Mouse (Mus musculus) lung, postnatal 14 days (tissue): ENCODE results near the gene Tfr2.

Source experiments
- DNase-seq: peaks from one replicate; pipeline ENCODE4 v3.0.0; 2021

Tfr2 gene

DNA sequence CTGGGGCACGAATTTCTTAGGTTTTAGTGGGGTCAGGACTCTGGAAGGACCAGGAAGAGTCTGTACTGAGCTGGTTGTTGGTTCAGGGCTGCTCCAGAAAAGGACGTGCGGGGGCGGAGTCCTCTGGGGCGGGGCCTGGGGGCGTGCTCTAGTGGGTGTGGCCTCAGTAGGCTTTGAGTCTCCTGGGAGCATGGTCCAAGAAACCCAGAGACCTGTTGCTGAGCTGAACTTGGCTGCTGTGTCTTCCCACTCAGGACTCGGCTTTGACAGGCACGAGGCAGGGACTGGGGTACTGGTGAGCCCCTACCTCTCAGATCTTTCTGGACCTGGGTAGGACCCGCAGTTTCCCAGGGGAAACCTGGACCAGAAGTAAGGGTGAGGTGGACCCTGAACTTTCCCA, at the start of gene Tfr2:
Gene Tfr2 (plus strand): TSS at position 176 of the 400 bp plus-strand sequence.
- DNase-seq, result peak; percentile 60

DNA sequence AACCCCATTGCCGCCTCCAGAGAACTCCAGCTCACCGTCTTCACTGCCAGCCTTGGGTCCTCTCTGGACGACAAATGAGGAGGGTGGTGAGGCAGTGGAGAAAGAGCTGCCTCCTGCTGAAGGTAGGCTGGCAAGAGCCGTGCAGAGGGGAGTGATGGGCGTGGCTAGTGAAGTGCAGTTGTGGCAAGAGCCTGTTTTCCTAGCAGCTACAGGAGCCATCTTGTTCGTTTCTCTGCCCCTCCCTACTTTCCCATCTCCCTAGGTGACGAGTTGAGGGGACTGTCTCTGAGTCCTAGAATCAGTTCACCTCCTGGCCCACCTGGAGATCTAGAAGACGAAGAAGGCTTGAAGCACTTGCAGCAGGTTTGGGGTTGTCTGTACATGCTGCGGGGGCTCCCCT, 47.8 kb upstream of the Tfr2 start:
- no peak for DNase-seq

DNA sequence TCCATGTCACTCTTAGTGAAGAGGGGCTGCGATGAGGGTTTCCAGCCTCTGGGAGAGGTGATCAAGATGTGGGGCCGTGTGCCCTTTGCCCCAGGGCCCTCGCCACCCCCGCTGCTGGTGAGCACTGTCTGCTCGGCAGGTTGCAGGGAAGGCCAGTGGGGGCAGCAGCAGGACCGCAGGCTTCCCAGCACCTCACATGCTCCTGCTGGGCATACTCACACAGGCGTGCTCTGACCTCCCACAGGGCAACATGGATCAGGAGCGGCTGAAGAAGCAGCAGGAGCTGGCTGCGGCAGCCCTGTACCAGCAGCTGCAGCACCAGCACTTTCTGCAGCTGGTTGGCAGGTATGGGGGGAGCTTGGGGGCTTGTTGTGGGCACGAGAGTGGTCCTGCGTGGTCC, 46.9 kb upstream of the Tfr2 start:
- no peak for DNase-seq

DNA sequence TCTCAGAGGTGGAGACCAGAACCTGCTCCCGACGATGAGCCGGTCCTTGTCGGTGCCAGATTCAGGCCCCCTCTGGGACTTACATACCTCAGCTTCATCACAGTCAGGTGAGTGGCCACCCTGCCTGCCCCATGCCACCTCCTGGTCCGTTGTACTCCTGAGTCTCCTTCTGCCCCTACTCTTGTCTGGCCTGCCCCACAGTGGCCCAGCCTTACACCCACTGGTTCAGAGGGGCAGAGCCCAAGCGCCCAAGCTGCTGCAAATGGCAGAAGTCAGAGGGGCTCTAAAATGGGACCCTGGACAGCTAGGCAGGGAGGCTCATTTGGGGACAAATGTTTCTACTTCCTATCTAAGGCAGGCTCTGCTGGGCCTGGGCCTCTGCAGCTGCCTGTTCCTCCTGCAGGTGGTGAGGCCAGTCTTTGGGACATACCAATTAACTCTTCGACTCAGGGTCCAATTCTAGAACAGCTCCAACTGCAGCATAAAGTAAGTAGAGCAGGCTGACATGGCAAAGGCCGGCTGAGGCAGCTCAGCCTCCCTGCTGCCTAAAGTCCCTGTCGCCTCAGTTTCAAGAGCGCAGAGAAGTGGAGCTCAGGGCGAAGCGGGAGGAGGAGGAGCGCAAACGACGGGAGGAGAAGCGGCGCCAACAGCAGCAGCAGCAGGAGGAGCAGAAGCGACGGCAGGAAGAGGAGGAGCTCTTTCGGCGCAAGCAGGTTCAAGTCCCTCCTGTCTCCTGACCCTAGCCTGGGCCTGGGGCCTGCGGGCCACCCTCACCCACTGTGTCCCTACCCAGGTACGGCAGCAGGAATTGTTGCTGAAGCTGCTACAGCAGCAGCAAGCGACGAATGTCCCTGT, 46.0 kb upstream of the Tfr2 start:
- DNase-seq, result no peak

DNA sequence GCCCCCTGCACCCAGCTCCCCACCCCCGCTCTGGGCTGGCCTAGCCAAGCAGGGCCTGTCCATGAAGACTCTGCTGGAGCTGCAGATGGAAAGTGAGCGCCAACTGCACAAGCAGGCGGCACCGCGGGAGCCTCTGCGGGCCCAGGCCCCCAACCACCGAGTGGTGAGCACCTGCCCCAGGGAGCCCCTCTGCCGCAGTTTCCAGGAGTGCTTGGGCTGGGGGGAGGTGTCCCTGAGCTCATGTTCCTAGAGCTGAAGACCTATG, 45.5 kb upstream of the Tfr2 start:
- DNase-seq, result no peak

DNA sequence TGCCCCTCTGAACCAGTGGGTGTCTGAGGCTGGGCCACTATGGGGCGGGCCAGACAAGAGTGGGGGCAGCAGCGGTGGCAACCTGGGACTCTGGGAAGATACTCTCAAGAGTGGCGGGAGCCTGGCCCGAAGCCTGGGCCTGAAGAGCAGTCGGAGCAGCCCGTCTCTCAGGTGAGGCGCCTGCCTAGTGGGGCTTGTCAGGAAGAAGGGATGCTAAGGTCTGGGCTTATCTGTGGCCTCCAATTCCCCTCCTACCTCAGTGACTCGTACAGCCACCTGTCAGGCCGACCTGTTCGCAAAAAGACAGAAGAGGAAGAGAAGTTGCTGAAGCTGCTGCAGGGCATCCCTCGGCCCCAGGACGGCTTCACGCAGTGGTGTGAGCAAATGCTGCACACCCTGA, 45.0 kb upstream of the Tfr2 start:
- DNase-seq, result no peak

DNA sequence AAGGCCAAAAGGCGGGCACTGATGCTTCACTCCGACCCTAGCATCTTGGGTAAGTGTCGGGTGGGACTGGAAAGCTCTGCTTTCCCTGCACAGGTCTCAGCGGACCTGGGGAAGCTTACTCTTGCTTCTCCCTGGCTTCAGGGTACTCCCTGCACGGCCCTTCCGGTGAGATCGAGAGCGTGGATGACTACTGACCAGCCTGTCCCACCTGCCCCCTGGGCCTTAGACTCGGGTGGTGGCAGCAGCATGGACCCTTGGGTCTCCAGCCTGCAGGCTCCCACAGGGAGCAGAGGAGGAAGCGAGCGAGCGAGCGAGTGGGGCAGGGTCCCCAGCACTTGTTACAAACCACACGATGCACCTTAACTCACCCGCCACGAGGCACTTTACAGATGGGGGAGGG, 44.1 kb upstream of the Tfr2 start:
- DNase-seq, result no peak

DNA sequence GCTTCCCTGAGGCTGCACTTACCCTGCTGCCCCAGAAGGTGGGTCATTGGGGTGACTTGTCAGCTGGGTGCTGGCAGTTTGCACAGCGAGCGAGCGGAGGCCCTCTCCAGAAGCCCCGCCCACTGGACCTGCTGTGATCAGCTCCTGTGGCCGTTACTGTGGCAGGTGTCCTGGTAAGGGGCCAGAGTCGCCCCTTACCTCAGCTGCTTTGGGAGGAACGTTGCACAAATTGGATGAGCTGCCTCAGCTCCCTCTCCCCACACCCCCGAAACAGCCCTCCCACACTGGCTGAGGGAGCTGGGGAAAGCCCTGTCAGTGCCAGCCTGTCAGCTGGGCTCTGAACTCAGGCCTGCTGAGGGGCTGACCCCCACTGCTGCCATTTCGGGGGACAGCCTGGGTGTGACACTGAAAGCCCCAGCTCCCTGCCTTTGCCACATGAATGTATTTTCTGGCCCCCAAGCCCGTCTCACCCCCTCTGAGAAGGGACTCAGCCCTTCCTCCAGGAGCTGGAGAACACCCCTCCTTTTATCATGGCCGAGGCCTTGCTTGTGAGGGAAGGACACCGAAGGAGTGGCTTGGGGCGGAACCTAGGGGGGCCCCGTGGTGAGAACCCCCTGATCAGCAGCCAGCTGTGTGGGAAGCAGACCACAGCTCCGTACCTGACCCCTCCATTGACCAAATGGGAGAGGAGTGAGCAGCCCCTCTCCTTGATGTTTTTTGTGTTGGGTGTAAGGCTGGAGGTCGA, 43.3 kb upstream of the Tfr2 start:
- DNase-seq, result peak; percentile 59

DNA sequence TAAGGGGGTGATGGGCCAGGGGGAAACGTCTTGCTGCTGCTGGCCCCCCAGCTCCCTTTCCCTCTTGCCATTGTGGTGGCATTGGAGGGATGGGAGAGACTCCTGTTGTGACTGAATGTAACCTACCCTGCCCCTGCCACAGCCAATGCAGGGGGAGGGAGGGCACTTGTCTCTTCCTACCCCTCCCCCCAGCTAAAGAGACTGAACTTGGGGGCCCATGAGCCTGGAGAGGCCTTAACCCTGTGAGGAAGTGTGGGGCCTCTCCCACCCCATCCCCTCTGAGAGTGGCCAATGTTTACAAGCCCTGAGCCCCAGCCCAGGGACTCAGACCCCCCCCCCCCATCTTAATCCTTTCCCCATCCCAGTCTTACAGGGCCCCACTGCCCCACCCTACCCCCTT, 42.2 kb upstream of the Tfr2 start:
- DNase-seq, result no peak

DNA sequence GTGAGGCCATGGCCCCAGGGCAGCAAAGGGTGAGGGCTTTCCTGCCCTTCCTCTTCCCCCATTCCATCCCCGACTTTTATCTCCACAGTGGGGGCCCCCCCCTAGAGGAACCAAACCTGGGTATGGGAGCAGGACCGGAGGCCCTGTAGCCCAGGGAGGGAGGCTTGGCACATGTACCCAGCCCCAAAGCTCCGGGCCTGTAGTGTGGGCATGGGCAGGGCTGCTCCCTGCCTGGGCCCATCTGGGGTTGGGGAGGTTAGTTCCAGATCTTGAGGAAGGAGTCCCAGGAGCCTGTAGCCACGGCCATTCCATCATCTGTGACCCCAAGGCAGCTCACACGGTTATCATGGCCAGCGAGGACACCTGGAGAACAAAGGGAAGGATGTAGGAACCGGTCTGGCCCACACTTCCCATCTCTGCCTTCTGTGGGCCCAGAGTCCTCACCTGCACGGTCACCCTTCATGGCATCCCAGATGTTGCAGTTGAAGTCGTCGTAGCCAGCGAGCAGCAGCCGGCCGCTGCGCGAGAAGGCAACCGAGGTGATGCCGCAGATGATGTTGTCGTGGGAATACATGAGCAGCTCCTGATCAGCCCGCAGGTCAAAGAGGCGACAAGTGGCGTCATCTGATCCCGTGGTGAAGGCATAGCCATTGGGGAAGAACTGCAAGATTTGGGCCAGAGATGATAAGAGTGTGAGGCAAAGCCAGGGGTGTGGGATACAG, 41.2 kb upstream of the Tfr2 start:
- DNase-seq, result no peak

DNA sequence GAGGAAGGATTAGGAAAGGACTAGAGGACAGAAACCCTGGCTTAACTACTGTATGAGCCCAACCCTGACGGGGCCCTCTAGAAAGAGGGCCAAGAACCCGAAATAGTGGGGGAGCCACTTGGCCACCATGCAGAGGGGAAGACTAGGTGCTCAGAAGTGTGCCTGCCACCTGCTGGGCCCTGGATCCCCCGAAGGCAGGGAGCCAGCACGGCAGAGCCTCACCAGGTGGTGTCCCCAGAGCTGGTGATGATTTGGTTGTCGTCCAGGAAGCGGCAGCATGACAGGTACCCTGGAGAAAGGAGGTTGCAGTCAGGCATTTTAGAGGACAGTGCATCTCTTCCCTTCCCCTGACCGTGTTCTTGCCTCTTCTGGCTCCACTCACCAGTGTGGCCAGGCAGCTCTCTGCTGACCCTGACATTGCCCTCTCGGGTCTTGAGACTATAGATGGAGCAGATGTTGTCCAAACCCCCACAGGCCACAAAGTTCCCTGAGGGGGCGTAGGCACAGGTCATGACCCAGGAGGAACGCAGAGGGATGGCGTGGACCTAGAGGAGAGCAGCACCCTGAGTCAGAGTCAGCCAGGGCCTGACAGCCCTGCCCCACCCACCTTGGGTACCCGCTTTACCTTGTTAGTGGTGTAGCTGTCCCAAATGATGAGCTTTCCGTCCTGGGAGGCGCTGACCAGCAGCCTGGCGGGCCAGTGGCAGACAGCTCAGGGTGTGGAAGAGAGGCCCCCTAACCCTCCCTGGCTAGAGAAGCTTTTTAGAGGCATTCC, 40.2 kb upstream of the Tfr2 start:
- no peak for DNase-seq

DNA sequence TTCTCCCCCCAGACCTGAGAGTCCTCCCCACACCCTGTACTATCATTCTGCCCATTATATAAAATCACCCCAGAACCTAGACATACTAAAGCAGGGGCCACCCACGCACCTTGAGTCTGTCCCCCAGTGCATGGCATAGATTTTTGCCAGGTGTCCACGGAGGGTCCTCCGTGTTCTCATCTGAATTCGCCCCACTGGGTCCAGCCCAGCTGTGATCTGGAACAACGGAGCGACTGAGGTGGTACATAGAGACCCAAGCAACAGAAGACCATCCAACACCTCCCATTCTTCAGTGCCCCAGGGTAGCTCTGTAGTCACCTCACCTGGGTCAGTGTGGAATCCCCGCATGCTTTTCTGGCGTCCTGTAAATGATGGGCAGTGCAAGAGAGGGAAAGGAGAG, 39.6 kb upstream of the Tfr2 start:
- no peak for DNase-seq

DNA sequence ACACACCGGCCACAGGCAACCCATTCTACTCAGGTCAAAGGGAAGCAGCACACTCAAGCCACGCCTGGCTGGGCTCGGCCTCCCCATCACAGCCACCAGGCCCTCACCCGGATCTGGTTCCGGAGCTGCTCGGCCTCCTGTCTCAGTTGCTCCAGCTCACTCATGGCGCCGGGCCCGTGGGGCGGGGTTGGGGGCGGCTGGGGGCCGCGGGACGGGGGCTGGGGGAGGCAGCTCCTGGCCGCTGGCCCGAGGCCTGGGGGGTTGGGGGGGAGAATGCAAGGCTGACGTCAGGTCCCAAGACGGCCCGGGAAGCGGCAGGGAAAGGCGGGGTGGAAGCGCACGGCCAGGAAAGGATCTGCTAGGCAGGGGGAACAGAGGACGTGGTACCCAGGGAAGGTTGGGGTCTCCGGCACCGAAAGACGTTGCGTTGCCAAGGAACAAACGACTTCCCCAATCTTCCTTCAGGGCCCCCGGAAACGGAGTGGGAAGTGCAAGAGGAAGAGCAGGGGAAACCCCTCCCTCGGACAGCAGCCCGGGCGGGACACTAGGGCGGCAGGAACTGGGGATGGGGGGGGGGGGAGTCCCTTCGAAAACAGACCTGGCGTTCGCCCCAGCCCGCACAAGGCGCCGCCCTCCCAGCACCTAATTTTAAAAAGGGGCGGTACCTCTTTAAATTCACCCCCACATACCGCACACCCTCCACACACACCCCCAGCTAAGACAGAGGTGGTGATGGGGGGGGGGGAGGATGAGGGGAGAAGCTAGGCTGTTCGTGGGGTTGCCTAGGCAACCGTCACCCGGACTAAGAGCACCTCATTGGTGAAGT, 38.8 kb upstream of the Tfr2 start:
- peak; percentile 71 for DNase-seq

DNA sequence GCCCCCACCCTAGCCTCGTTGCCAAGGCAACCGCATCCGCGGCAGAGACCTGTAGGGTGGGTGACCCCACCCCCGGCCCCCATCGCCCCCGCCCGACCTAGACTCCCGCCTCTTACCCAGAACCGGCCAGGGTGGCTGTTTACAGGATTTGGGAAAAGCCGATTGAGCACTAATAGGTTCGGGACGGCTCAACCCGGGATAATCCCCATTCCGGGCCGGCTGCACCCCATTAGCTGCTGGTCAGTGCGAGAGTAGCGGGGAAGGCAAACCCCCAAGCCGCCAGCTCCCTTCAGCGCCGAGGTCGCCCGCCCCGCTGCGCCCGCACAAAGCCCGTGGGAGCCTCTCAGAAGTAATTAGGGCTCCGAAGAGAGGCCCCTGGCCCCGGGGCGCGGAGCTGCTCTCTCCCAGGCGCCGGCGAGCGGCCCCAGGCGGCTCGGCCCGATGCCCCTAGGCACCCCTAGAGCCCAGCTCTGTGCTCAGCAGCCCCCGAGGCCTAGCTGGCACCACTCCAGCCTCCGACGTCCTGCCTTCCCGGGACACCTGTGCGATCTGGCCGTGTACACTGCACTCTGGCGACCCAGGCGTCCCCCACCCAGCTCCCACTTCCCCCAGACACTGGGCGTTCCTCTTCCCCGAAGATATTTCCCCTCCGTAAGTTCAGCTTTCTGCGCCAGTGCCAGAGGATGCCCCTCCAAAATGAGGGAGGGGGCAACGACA, 38.1 kb upstream of the Tfr2 start:
- peak; percentile 71 for DNase-seq

DNA sequence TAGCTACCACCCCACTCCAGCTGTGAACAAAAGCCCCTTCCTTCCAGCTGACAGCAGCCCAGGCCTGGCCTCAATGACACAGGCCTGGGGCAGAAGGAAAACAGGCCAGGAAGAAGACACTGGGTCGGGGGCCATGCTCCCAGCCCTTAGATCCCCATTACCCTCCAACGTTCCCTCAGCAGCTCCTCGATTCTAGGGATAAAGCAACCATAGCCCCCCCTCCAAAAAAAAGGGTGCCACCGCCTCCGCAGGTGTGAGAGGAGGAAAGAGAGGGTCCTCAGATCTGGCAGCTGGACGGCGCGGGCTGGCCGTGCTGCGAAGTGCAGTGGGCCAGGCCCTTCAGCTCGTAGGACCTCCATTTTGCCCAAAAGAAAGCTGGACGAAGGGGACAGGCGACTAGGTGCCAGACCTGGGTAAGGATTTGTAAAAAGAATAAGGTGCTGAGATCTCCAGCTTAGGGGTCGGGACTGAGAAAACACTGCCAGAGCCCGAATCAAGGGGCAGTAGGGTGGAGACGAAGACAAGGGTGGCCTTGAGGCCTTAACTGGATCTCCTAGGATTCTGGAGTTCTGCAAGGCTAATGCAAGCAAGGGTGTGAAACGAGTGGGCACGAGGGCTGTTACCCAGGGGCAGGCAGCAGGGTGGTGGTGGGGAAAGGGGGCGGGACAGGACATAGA, 37.4 kb upstream of the Tfr2 start:
- DNase-seq, result no peak

DNA sequence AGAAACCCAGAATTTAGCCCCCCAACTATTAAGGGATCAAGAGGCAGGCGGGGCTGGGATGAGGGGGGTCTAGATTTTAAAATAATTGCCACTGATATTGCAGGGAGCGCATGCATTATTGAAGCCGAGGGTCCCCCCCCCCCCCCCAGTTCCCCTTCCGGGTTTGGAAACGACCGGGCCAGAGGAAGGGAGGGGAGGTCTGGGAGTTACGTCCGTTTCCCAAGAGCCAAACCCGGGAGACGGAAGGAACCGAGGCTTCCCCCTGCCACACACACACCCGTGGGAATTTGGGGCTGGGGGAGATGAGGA, 36.9 kb upstream of the Tfr2 start:
- no peak for DNase-seq

DNA sequence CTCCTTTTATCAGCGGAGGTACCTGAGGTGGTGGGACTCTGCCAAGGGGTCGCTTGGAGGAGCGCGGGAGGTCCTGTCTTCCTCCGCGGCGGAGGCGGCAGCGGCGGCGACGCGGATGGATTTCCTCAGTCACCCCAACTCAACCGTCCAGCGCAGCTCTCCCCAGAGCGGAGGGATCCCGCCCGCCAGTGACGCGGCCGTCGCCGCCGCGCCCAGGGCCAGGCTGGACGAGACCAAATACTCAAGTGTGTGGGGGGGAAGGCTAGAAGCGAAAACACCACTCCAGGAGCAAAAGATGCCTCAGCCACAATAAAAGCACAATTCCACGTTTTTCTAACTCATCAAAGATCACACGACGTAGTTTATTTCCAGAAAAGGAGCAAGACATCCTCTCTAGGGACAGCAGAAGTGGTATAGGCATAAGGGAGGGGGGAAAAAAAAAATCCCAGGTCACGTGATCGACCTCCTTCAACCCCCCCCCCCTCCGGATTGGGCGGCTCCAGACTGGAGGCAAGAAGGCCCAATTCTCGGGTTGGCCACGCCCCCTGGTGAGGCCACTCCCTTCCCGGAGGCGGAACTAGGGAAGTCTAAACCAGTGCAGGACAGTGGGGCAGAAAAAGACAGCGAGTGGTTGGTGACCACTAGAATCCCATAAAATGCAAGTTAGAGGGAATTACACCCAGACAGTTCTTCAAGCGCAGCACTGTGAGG, 36.4 kb upstream of the Tfr2 start, which contains the start of the genes Epo and Gnb2:
Gene Epo (minus strand): TSS at position 126 of the 711 bp plus-strand sequence.
Gene Gnb2 (minus strand): TSS at position 394 of the 711 bp plus-strand sequence.
- peak; percentile 99 for DNase-seq

DNA sequence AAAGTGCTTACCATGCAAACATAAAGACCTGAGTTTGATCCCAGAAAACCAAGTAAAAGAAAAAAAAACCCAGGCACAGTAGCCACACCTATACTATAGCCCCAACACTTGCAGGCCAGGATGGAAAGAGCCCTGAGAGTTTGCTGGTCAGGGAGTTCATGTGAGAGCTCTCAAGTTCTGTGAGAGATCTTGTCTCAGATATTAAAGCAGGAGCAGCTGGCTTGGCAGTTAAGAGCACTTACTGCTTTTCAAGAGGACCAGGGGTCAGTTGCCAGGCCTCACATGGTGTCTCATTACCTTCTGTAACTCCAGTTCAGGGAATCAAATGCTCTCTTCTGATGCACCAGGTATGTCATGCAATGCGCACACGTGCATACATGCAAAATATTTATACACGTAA, 34.9 kb upstream of the Tfr2 start:
- no peak for DNase-seq

DNA sequence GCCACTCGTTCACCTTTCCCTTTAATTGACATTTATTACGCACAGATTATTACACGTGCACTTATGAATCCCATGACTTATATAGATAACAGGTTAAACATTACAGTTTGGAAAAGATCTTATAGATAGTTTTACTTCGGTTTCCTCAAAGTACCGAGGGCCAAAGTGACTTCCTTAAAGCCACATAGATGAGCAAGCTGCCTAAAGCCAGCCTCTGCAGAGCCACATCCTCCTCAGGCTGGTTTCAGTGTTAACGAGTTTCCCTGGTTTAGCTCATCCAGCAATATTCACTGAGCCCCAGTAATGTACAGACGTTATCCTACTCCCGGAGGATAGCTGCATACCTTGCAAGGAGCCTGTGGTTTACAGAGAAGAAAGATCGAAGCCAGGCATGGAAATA, 34.3 kb upstream of the Tfr2 start:
- no peak for DNase-seq

DNA sequence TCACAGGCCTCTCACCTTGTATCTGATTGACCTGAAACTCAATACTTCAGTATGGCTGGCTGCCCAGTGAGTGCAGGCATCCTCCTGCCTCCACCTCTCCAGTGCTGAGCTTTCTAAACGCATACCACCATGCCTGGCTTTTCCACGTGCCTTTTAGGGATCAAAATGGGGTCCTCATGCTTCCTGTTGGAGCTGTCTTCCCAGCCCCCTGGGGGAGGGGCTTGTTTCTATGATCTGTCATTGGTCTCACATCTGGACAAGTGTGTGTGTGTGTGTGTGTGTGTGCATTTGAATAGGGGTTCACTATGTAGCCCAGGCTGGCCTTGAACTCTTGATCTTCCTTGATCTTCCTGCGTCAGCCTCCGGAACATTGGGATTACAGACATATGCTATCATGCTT, 32.2 kb upstream of the Tfr2 start:
- DNase-seq, result no peak
